In genomic region chr5:124043999-124044398, GRCm38 (mm10) we compare ENCODE assay signal across 9 mouse cellular contexts. TPM values are rescaled to one million over a fixed set of nuclear protein-coding genes. Genes with fewer than 3 reads are reported as not detected.
DNase-seq lines count a peak whose midpoint lies in the region; ATAC-seq lines count a peak whose summit lies in the region.
"Had no signal": no experiment of that assay in that cellular context is flagged by ENCODE, and none has a peak within 500 bp of the region (broad histone marks: within the 10 kb centered on the region; RNA-seq: fewer than 3 reads in every experiment).

No protein-coding gene starts in this region.

- H3K9ac ChIP-seq in heart, embryonic 13.5 days: peak overlapping the region; percentile 72
- 0 out of 2 replicates have a peak overlapping the region, but pooled peaks have one; percentile 11 for H3K9ac ChIP-seq in hindbrain, embryonic 13.5 days
- no peak overlapping the region for H3K9ac ChIP-seq in midbrain, embryonic 14.5 days (replicated peaks; ENCODE audit: low read length)

- intact Hi-C loops in heart, postnatal 25 days (cut with DNase I): no loop called here

- H3K4me2 ChIP-seq in heart, embryonic 13.5 days: peak overlapping the region; percentile 53
- H3K4me2 ChIP-seq in hindbrain, embryonic 13.5 days: no peak overlapping the region
- no peak overlapping the region for H3K4me2 ChIP-seq in midbrain, embryonic 14.5 days (ENCODE audit: low read length)

- DNase-seq in heart, postnatal 25 days (ENCODE audit: low spot score): no peak
- no peak for DNase-seq in embryonic facial prominence, embryonic 10.5 days (ENCODE audit: low spot score)
- no peak for DNase-seq in midbrain, embryonic 14.5 days
- DNase-seq in thymus, postnatal 4 days: no peak
- DNase-seq in frontal cortex, adult 2 months (ENCODE audit: extremely low spot score in 1 of 2, low spot score in 1 of 2): no peak
- DNase-seq in right cerebral cortex, postnatal 10 days (ENCODE audit: low spot score in 2 of 2): no peak
- DNase-seq: cerebellum, adult 11 months had no signal

- H3K36me3 ChIP-seq in heart, embryonic 13.5 days: no peaks in the 10 kb centered on the region
- no peaks in the 10 kb centered on the region for H3K36me3 ChIP-seq in embryonic facial prominence, embryonic 10.5 days (replicated peaks)
- H3K36me3 ChIP-seq in hindbrain, embryonic 13.5 days: no peaks in the 10 kb centered on the region
- H3K36me3 ChIP-seq in midbrain, embryonic 14.5 days (ENCODE audit: control insufficient read depth, insufficient read depth, low read length): no peaks in the 10 kb centered on the region

- no peak for ATAC-seq in heart, embryonic 13.5 days (ENCODE audit: extremely low read depth, insufficient number of reproducible peaks, low FRiP score, low TSS enrichment)
- no peak for ATAC-seq in hindbrain, embryonic 13.5 days (ENCODE audit: low FRiP score)
- ATAC-seq in midbrain, embryonic 14.5 days (ENCODE audit: low FRiP score, low TSS enrichment): no peak

- 69% methylated on average over 5 of the region's 5 CpGs for WGBS in heart, embryonic 13.5 days
- 82% methylated on average over 5 of the region's 5 CpGs for whole genome bisulfite sequencing in embryonic facial prominence, embryonic 10.5 days
- 58% methylated on average over 5 of the region's 5 CpGs for WGBS in hindbrain, embryonic 13.5 days
- WGBS in midbrain, embryonic 14.5 days: 52% methylated on average over 5 of the region's 5 CpGs

- H3K9me3 ChIP-seq in heart, embryonic 13.5 days: no peaks in the 10 kb centered on the region
- H3K9me3 ChIP-seq in embryonic facial prominence, embryonic 10.5 days: no peaks in the 10 kb centered on the region
- H3K9me3 ChIP-seq in hindbrain, embryonic 13.5 days: no peaks in the 10 kb centered on the region
- no peaks in the 10 kb centered on the region for H3K9me3 ChIP-seq in midbrain, embryonic 14.5 days (ENCODE audit: control insufficient read depth, low read length)

- H3K27ac ChIP-seq in heart, embryonic 13.5 days (replicated peaks): peak overlapping the region; percentile 98
- H3K27ac ChIP-seq in embryonic facial prominence, embryonic 10.5 days (replicated peaks): peak overlapping the region; percentile 83
- peak overlapping the region; percentile 81 for H3K27ac ChIP-seq in hindbrain, embryonic 13.5 days
- H3K27ac ChIP-seq in midbrain, embryonic 14.5 days (replicated peaks; ENCODE audit: low read depth, low read length): peak overlapping the region; percentile 81

- no peaks in the 10 kb centered on the region for H3K27me3 ChIP-seq in heart, embryonic 13.5 days (replicated peaks)
- no peaks in the 10 kb centered on the region for H3K27me3 ChIP-seq in embryonic facial prominence, embryonic 10.5 days (replicated peaks; ENCODE audit: low read depth, poor library complexity, severe bottlenecking)
- H3K27me3 ChIP-seq in hindbrain, embryonic 13.5 days: no peaks in the 10 kb centered on the region
- no peaks in the 10 kb centered on the region for H3K27me3 ChIP-seq in midbrain, embryonic 14.5 days (ENCODE audit: control insufficient read depth, insufficient read depth, low read length)

- peaks cover 70% of the 10 kb centered on the region for H3K4me1 ChIP-seq in heart, embryonic 13.5 days
- H3K4me1 ChIP-seq in embryonic facial prominence, embryonic 10.5 days: peaks cover 23% of the 10 kb centered on the region
- peaks cover 29% of the 10 kb centered on the region for H3K4me1 ChIP-seq in hindbrain, embryonic 13.5 days (replicated peaks)
- 0 out of 2 replicates have a peak, but pooled peaks cover 13% of the 10 kb centered on the region for H3K4me1 ChIP-seq in midbrain, embryonic 14.5 days (ENCODE audit: control insufficient read depth, insufficient read depth, low read length)

- no peak overlapping the region for H3K4me3 ChIP-seq in heart, embryonic 13.5 days
- no peak overlapping the region for H3K4me3 ChIP-seq in embryonic facial prominence, embryonic 10.5 days
- H3K4me3 ChIP-seq in hindbrain, embryonic 13.5 days: no peak overlapping the region
- H3K4me3 ChIP-seq in midbrain, embryonic 14.5 days (replicated peaks; ENCODE audit: low read depth, low read length): no peak overlapping the region

RNA-seq across cellular contexts. Expression of gene Vps37b, which starts 11.9 kb away (rescaled TPM):
- polyA plus RNA-seq in heart, embryonic 13.5 days (2015; fragmentation: Nextera tagmentation; extraction: Ambion mirVana): 51.2 and 52.2 TPM in 2 replicates
- 10 to 100 TPM; 18.2 to 18.6 TPM for total RNA-seq in heart, postnatal 25 days (2021)
- polyA plus RNA-seq in embryonic facial prominence, embryonic 10.5 days (2016; fragmentation: Nextera tagmentation; extraction: Ambion mirVana): 43.8 and 47.6 TPM in 2 replicates
- 79.3 and 84.7 TPM in 2 replicates for polyA plus RNA-seq in hindbrain, embryonic 13.5 days (2015; fragmentation: Nextera tagmentation; extraction: Ambion mirVana)
- polyA plus RNA-seq in midbrain, embryonic 14.5 days (2014; fragmentation: Nextera tagmentation; extraction: Ambion mirVana): 58.0 and 72.4 TPM in 2 replicates
- polyA plus RNA-seq in frontal cortex, adult 2 months (2012; rRNA removed): 46.3 and 53.0 TPM in 2 replicates

RNA-seq across cellular contexts. Expression of gene Abcb9, which starts 51.6 kb away (rescaled TPM):
- polyA plus RNA-seq in heart, embryonic 13.5 days (2015; fragmentation: Nextera tagmentation; extraction: Ambion mirVana): 1.6 and 1.7 TPM in 2 replicates
- 1 to 10 TPM; 8.0 to 9.0 TPM for total RNA-seq in heart, postnatal 25 days (2021)
- polyA plus RNA-seq in embryonic facial prominence, embryonic 10.5 days (2016; fragmentation: Nextera tagmentation; extraction: Ambion mirVana): 0.34 and 0.76 TPM in 2 replicates
- polyA plus RNA-seq in hindbrain, embryonic 13.5 days (2015; fragmentation: Nextera tagmentation; extraction: Ambion mirVana): 7.1 and 8.3 TPM in 2 replicates
- polyA plus RNA-seq in midbrain, embryonic 14.5 days (2014; fragmentation: Nextera tagmentation; extraction: Ambion mirVana): 10.9 and 11.6 TPM in 2 replicates
- 30.2 and 33.3 TPM in 2 replicates for polyA plus RNA-seq in frontal cortex, adult 2 months (2012; rRNA removed)
